Mouse (Mus musculus) layer of hippocampus, postnatal 25 days (tissue): ENCODE measurements around the gene Arl4a. TPM values are rescaled to one million over a fixed set of nuclear protein-coding genes. Genes with fewer than 3 reads are reported as not detected.

Source experiments
- DNase-seq, 2 experiments: peaks; one replicate each; pipeline ENCODE4 v3.0.0; 2022; ENCODE audit warnings: mixed read lengths in 2 of 2, low spot score in 1 of 2; ENCODE audit errors: extremely low spot score in 1 of 2
- total RNA-seq, 2 experiments: library from RNA; stranded (reverse); gene quantifications; 2 replicates each; pipeline ENCODE4 v1.2.3; 2021

Arl4a gene
- total RNA-seq, 2 experiments from 2014 or later = 27.0 to 32.6 TPM

DNA sequence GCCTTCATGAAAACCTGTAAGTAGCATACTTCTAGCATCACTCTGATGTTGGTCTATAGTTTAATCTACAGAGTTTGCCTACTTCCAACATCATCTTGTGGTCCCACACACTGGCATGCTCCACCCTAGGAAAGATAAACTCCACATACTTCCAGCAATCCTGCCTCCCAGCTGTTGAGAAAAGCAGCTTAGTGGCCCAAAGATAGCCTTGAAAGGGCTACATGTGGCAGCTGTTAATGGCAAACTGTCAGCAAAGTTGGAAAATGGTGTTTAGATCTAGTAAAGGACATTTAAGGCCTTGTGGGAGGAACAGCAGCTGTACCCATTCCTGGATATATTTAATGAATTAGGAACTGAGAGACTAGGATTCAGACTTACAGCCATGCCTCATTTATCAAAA lies 68.3 kb downstream of the Arl4a start:
- DNase-seq = no peak

DNA sequence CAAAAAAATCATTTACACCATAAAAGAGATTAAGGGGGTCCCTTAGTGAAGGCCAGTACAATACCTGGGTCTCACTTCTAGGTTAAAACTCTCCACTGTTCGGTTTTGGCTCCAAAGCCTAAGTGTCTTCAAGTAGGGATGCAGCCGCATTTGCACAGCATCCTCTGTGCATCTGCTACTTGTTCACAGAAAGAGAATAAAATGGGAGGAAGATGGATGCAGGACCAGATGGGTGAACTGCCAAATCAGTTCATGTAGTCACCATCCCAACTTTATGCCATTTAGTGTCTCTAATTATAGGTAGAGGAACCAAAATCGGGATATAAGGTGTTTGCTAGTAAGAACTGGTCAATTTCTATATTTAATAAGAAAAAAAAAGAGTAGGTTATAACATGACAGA lies 69.7 kb downstream of the Arl4a start:
- no peak for DNase-seq

DNA sequence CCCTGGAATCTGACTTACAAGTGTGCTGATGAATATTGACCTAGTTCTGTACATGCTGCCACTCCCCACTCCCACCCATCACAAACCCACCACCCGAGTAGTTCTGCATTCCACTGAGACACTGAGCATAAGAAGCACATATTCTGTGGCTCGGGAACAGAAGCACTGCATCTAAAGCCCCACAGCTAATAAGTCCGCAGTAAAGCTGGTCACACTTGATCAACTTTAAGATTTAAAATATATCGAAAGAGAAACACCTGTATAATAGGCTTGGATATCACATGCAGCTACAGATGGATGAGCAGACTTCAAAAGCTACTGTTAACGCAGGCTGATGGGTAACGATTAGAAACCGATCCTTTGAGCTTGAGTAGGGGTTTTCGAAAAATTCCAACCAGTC lies 78.7 kb downstream of the Arl4a start:
- DNase-seq = no peak

DNA sequence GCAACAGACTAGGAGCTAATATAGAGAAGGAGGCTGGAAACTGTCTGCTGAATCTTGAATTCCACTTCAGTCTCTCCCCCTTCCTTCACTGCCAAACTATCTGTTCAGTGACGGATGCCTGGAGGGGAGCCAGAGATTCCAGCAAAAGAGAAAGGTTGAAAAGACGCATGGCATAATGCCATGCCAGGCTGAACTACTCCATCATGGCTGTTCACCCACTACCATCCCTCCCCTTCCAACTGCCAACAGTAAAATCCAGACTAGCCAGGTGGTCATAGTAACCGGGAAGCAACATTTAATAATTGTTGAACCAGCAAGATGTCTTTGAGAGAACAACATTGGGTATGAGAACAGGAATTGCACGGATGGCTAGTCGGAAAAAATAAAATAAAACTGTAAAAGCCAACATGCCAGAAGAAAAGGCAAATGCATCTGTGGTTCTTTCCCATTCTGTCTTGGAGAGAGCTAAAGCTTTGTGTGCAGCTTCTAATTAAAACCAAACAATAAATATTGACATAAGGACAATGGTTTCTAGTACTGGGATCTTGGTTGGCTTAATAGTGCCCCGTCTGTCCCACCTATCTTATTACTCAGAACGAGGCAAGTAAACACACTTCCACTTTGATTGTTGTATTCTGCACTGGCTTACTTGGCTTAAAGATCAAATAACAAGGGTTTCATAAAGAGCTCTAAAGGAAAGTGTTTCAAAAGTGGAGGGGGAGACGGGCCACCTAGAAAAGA lies 79.7 kb downstream of the Arl4a start:
- peak in 1 of 2 experiments; percentile 42 for DNase-seq

DNA sequence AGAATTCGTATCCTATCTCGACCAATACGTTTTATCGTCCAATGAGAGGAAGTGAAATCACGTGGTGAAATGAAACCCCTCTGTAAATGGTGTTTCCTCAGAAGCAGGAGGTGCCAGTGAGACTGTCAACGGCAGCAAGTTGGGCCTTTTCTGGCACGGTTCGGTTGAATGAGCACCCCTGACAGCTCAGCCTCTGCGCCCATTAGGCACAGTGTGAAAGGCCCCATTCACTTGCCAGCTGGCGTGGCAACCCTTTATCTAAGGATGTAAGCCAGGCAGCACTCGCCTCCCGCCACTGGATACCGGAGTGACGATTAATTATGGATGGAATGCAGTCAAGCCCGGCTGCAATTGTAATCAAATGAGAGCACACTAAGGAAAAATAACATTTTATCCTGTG lies 81.4 kb downstream of the Arl4a start:
- DNase-seq = peak in 1 of 2 experiments; percentile 45

Other genes with a start within 250 kb of the Arl4a start
- gene Scin, start 96.2 kb upstream of the Arl4a start, total RNA-seq = 1 to 10 TPM; 1.3 to 2.0 TPM
- under 1 TPM; 0.49 to 0.64 TPM for gene Lsmem1, start 161.5 kb upstream of the Arl4a start, total RNA-seq
- 10 to 100 TPM; 89.6 to 91.4 TPM for gene Ifrd1, start 210.5 kb upstream of the Arl4a start, total RNA-seq